Mouse (Mus musculus) ES-Bruce4 (cell line): ENCODE results near the gene Tmem140.

Experiments used
- CTCF ChIP-seq: IDR thresholded peaks from one replicate; pipeline ENCODE4 v1.8.1; 2011; ENCODE audit warnings: low read depth, low read length
- POLR2A ChIP-seq: IDR thresholded peaks from one replicate; pipeline ENCODE4 v1.8.1; 2011; ENCODE audit warnings: low read length; ENCODE audit not compliant: insufficient read depth

DNA sequence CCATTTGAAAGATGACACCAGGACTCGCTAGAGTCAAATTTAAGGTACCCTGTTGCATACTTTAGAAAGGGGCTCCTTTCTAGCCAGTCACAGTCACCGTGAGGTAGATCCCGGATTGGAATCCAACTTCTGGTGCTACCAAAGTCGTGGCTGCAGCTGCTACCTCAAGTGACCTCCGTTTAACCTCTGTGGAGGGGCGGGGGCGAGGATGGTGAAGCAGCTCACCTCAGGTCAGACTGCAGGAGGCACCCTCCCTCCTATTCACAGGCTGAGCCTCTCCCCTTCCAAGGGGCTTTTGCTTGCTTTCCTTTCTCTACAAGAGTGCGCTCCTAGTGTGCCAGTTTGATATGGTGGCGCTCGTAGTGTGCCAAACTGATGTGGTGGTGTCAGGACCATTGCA, 57.0 kb downstream of the Tmem140 start, which contains the start of gene Stra8:
- no peak for TF ChIP-seq CTCF
- TF ChIP-seq POLR2A: no peak
